Mouse (Mus musculus): ENCODE data around the gene Tenm2. TPM values are rescaled to one million over a fixed set of nuclear protein-coding genes. Genes with fewer than 3 reads are reported as not detected.

Tenm2 gene
- polyA plus RNA-seq, 1 experiment from 2014 or later: 5.1 TPM

DNA sequence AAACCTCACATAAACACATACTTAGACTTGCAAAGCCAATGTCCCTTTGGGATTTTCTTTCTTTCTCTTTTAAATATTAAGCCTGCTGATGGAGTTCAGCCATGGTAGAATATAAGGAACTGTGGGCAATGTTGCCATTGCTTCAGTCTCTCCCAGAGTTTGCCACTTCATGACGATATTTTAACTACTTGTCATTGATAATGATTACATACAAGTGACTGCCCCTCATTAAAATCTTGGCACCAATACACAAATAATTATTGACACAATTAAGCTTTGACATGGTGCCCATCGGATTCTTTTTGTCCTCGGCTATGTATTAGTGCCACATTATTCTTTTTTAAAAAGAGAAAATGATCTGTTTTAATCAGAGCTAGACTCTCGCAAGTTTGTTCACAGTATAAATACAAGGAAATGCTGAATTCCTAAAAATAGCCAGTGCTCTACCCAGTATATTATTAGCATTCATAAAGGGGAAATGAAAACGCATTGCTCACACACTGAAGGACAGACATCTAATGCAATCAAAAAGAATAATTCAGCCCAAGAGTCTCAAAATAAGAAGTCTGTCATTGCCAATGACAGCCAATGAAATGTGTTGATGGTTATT lies 158.7 kb downstream of the Tenm2 start:
- no peak for ATAC-seq (ENCODE audit: insufficient number of reproducible peaks, insufficient read depth, low FRiP score, low TSS enrichment, low read depth)
- Histone ChIP-seq H3K4me2 (no peak overlapping the region), H3K27me3 (no peaks in the 10 kb centered on the region), H3K4me1 (no peaks in the 10 kb centered on the region), H3K4me3 (no peak overlapping the region), H3K9me3 (no peaks in the 10 kb centered on the region), H3K27ac (no peak overlapping the region), H3K36me3 (no peaks in the 10 kb centered on the region), H3K9ac (no peak overlapping the region)
- 81% methylated on average over 5 of the region's 5 CpGs for WGBS

DNA sequence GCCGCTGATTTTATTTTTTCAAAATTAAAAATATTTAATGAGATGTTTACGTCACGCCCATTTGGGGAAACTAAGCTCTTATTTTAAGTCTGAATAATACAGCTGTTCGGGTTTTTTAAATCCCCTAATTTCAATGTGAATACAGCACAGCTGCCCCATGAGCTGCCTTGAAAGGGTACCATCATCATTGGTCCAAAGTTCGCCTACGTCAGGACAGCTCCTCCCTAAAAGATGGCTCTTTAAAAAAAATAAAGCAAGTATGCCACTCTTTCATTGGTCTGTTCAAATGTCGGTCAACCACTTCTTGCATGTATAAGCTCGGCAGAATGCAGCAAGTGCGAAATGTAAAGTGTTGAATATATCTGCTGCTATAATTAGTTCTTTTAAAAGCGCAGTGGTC lies 160.4 kb downstream of the Tenm2 start:
- Histone ChIP-seq H3K9ac (no peak overlapping the region), H3K4me1 (no peaks in the 10 kb centered on the region), H3K9me3 (no peaks in the 10 kb centered on the region), H3K27me3 (no peaks in the 10 kb centered on the region), H3K36me3 (no peaks in the 10 kb centered on the region), H3K4me3 (no peak overlapping the region), H3K27ac (no peak overlapping the region), H3K4me2 (no peak overlapping the region)
- no peak for ATAC-seq (ENCODE audit: insufficient number of reproducible peaks, insufficient read depth, low FRiP score, low TSS enrichment, low read depth)
- WGBS: 89% methylated on average over 10 of the region's 10 CpGs

GRCm38 (mm10) chr11:37065459-37065858 lies 170.3 kb downstream of the Tenm2 start:
- no peak for ATAC-seq (ENCODE audit: insufficient number of reproducible peaks, insufficient read depth, low FRiP score, low TSS enrichment, low read depth)
- no peak overlapping the region for H3K4me3 ChIP-seq
- no peaks in the 10 kb centered on the region for H3K27me3 ChIP-seq

GRCm38 (mm10) chr11:37046671-37047070 lies 189.1 kb downstream of the Tenm2 start:
- Histone ChIP-seq H3K4me3 (no peak overlapping the region), H3K27me3 (no peaks in the 10 kb centered on the region), H3K4me2 (no peak overlapping the region), H3K27ac (no peak overlapping the region), H3K4me1 (no peaks in the 10 kb centered on the region), H3K36me3 (no peaks in the 10 kb centered on the region), H3K9me3 (no peaks in the 10 kb centered on the region), H3K9ac (no peak overlapping the region)
- WGBS: 65% methylated on average over 5 of the region's 5 CpGs
- ATAC-seq (ENCODE audit: insufficient number of reproducible peaks, insufficient read depth, low FRiP score, low TSS enrichment, low read depth): no peak

More at GRCm38 (mm10) chr11:37065459-37065858, 170.3 kb downstream of the Tenm2 start:
- no peak overlapping the region for H3K4me2 ChIP-seq
- H3K27ac ChIP-seq: no peak overlapping the region
- WGBS: 89% methylated on average over 3 of the region's 3 CpGs
- H3K4me1 ChIP-seq: no peaks in the 10 kb centered on the region
- H3K36me3 ChIP-seq: no peaks in the 10 kb centered on the region
- no peak overlapping the region for H3K9ac ChIP-seq
- no peaks in the 10 kb centered on the region for H3K9me3 ChIP-seq

DNA sequence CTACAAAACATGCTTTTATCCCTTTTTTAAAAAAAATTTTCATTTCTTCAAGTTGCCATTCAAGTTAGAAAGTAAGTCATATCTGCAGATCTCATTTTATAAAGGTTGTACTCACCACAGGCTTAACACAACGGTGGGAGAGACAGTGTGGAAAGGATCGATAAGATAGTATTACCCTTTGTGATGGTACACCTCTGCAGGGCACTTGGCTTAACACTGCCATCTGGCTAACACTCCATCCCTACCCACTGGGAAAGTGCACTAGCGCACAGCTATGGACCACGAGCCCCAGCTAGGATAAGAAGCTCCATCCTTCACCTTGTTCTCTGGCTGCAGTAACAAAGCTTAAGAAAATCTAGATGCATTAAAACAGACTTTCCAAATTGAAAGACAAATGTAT lies 194.5 kb downstream of the Tenm2 start:
- WGBS: 71% methylated on average over 4 of the region's 4 CpGs
- no peaks in the 10 kb centered on the region for H3K4me1 ChIP-seq
- no peak overlapping the region for H3K9ac ChIP-seq
- ATAC-seq (ENCODE audit: insufficient number of reproducible peaks, insufficient read depth, low FRiP score, low TSS enrichment, low read depth): no peak
- H3K36me3 ChIP-seq: no peaks in the 10 kb centered on the region
- no peak overlapping the region for H3K4me2 ChIP-seq
- no peak overlapping the region for H3K4me3 ChIP-seq
- H3K27ac ChIP-seq: no peak overlapping the region
- H3K27me3 ChIP-seq: no peaks in the 10 kb centered on the region
- no peaks in the 10 kb centered on the region for H3K9me3 ChIP-seq

- Histone ChIP-seq H3K4me2 (no peak overlapping the region), H3K27me3 (no peaks in the 10 kb centered on the region), H3K9ac (no peak overlapping the region), H3K9me3 (no peaks in the 10 kb centered on the region), H3K36me3 (no peaks in the 10 kb centered on the region), H3K27ac (no peak overlapping the region), H3K4me1 (no peaks in the 10 kb centered on the region), H3K4me3 (no peak overlapping the region)
- 75% methylated on average over 3 of the region's 3 CpGs for WGBS
- no peak for ATAC-seq (ENCODE audit: insufficient number of reproducible peaks, insufficient read depth, low FRiP score, low TSS enrichment, low read depth)
Measured at GRCm38 (mm10) chr11:37039283-37039682, 196.5 kb downstream of the Tenm2 start.

DNA sequence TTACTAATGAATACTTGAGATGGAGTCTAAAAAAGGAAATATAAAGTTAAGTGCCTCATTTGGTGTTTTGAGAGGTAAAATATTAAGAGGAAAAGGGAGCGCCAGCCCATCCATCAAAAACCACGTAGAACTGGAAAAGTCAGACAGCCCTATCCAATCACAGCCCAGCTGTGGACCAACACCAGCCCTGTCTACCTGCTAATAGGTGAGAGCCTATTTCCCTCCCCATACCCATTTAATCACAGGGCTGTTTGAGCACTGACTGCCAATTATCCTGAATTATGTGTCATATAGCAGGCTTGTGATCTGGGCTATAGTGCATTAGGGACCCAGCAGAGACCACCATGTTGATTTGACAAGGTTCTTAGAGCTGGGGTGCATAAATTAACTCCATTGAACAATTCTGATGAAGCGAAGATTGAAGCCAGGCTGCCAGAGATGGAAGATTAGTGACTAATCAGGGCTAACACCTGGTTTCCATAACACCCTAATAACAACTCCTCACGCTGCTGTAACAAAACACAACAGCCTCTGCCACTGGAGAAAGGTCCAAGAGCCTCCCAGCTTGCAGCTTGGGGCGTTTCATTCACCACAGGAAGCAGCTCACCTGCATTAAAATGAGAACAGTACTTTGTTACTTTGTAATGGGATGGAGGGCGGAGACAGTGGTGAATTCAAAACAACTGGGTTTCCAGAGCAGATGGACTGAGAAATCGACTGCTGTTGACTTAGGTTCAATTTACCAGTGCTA lies 204.3 kb downstream of the Tenm2 start:
- Histone ChIP-seq H3K27me3 (no peaks in the 10 kb centered on the region), H3K4me1 (peaks cover 5% of the 10 kb centered on the region; the same call in 1 of the 2 replicates), H3K27ac (no peak overlapping the region), H3K9ac (no peak overlapping the region), H3K36me3 (no peaks in the 10 kb centered on the region), H3K9me3 (no peaks in the 10 kb centered on the region), H3K4me2 (no peak overlapping the region), H3K4me3 (no peak overlapping the region)
- WGBS: 41% methylated on average over 7 of the region's 7 CpGs
- ATAC-seq (ENCODE audit: insufficient number of reproducible peaks, insufficient read depth, low FRiP score, low TSS enrichment, low read depth): no peak

DNA sequence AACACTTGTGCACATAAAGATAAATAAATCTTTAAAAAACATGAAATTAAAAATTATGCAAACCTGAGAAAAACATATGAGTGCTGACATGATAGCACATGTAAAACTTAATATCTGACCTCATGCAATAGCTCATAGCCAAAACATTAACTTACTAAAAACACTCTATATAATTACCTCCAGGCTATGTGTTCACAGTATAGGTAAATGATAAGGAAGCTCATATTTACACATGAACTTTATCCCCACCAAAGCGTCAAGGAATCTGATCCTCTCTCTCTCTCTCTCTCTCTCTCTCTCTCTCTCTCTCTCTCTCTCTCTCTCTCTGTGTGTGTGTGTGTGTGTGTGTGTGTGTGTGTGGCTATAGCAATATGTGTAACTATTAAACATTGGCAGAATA lies 223.9 kb downstream of the Tenm2 start:
- H3K36me3 ChIP-seq: no peaks in the 10 kb centered on the region
- whole genome bisulfite sequencing: 38% methylated on average over 1 of the region's 1 CpGs
- H3K4me3 ChIP-seq: no peak overlapping the region
- no peaks in the 10 kb centered on the region for H3K27me3 ChIP-seq
- H3K4me2 ChIP-seq: no peak overlapping the region
- no peak overlapping the region for H3K9ac ChIP-seq
- H3K27ac ChIP-seq: no peak overlapping the region
- no peak for ATAC-seq (ENCODE audit: insufficient number of reproducible peaks, insufficient read depth, low FRiP score, low TSS enrichment, low read depth)
- no peaks in the 10 kb centered on the region for H3K4me1 ChIP-seq
- no peaks in the 10 kb centered on the region for H3K9me3 ChIP-seq

DNA sequence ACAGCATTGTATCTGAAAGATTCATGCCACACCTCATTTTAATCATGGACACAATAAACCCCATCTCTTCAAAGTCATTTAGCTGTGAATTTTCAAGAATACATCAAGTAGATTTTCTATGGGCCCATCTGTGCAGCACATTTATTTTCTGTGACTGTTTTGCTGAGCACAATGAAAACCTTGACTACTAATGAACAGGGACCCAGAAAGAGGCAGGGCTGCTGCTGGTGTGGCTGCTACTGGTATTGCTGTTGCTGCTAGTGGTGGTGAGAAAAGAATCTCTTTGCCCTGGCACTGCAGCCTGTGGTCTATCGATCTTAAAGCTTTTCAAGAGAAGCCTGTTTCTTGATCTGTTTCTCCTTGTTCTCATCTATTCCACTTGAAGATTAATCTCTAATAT lies 226.5 kb downstream of the Tenm2 start:
- Histone ChIP-seq H3K4me3 (no peak overlapping the region), H3K9ac (no peak overlapping the region), H3K27me3 (no peaks in the 10 kb centered on the region), H3K4me1 (no peaks in the 10 kb centered on the region), H3K27ac (no peak overlapping the region), H3K36me3 (no peaks in the 10 kb centered on the region), H3K9me3 (no peaks in the 10 kb centered on the region), H3K4me2 (no peak overlapping the region)
- no peak for ATAC-seq (ENCODE audit: insufficient number of reproducible peaks, insufficient read depth, low FRiP score, low TSS enrichment, low read depth)
- WGBS: 48% methylated on average over 1 of the region's 1 CpGs

GRCm38 (mm10) chr11:36997668-36998067 lies 238.1 kb downstream of the Tenm2 start:
- Histone ChIP-seq H3K36me3 (no peaks in the 10 kb centered on the region), H3K4me1 (no peaks in the 10 kb centered on the region), H3K9me3 (no peaks in the 10 kb centered on the region), H3K4me3 (no peak overlapping the region), H3K9ac (no peak overlapping the region), H3K27me3 (no peaks in the 10 kb centered on the region), H3K27ac (no peak overlapping the region), H3K4me2 (no peak overlapping the region)
- no peak for ATAC-seq (ENCODE audit: insufficient number of reproducible peaks, insufficient read depth, low FRiP score, low TSS enrichment, low read depth)
- WGBS: 71% methylated on average over 3 of the region's 3 CpGs

DNA sequence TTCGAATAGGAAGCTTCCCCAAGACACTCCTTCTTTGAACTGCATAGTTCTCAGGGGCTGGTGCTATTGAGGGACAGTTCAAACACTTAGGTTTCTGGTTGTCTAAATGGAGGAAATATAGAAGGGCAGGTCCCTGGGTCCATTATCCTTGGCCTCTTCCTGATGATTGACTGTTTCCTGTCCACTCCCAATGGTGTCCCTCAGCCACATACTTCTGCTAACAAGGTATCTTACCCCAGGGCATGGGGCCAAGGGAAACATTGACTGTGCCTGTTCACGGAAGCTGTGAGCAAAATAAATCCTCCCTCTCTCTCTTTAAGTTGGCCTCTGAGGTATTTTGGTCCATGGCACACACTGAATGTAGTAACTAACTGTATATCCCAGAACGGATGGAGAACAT lies 244.9 kb downstream of the Tenm2 start:
- Histone ChIP-seq H3K27ac (no peak overlapping the region), H3K36me3 (no peaks in the 10 kb centered on the region), H3K4me1 (peaks cover 10% of the 10 kb centered on the region; the same call in 1 of the 2 replicates), H3K4me3 (no peak overlapping the region), H3K4me2 (no peak overlapping the region), H3K9me3 (no peaks in the 10 kb centered on the region), H3K27me3 (no peaks in the 10 kb centered on the region), H3K9ac (no peak overlapping the region)
- ATAC-seq (ENCODE audit: insufficient number of reproducible peaks, insufficient read depth, low FRiP score, low TSS enrichment, low read depth): no peak
- 63% methylated on average over 3 of the region's 3 CpGs for WGBS
